Mouse (Mus musculus) liver, postnatal 0 days (tissue): ENCODE measurements around the gene Vmn2r84.
"Not testable (repeated sequence)": the region's sequence is repeated elsewhere in the genome, so short reads cannot be mapped to it uniquely, and the experiment has no call there.

Experiments
- CTCF ChIP-seq: sonication (generic); IDR thresholded peaks from 2 replicates; pipeline ENCODE4 v1.5.1; 2016; ENCODE audit warnings: antibody characterized with exemption, low read depth
- EP300 ChIP-seq: IDR thresholded peaks from 2 replicates; pipeline ENCODE4 v1.6.1; 2016; ENCODE audit warnings: antibody characterized with exemption, low read depth, mild to moderate bottlenecking

GRCm38 (mm10) chr10:130412167-130412698, 18.1 kb upstream of the Vmn2r84 start:
- TF ChIP-seq CTCF, EP300: not testable (repeated sequence)
